Mouse (Mus musculus) c-Kit-positive CD71-positive TER-119-negative erythroid progenitor cells, embryonic 14.5 days (primary cell): Measurements from ENCODE around the gene Tmem258.

Experiments used
- DNase-seq: peaks from one replicate; pipeline ENCODE4 v3.0.0-alpha.2; 2013; ENCODE audit warnings: low read depth

The Tmem258 gene

GRCm38 (mm10) chr19:10223561-10223960 is 19.7 kb downstream of the Tmem258 start:
- DNase-seq = no peak

DNA sequence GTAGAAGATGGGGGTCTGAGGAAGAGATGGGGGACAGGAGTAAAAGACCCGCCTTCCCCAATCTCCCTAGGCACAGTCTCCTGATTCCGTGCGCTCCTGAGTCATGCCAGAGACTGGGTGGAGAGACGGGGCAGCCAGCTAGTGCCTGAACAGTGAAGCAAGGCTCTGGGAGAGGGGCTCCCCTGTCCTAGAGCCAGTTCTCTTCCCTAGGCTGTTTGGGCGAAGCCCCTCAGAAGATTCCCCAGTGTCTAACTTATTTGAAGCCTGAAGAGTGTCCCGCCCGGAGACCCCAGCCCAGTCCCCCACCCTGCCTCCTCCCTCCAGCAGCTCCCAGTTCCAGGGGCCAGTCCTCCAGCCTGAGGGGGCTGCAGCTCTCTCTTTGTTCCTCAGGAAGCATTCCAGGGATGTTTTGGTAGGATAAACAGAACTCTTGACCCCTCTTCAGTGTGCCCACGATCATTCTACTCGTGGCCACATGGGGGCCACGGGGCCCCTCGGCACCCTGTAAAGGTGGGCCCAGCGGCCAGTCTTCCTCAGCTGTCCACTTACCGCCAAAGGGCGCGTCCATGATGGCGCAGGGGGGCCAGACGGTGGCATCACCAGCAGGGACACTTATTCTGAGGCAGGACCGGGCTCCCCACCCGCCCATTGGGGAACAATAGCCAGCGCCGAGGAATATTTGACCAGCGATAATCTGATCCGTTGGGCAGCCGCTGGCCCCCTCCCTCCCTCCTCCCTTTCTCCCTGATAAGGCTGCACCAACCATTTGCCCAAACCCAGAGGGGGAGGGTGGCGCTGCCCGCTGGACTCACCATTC is 21.0 kb downstream of the Tmem258 start:
- no peak for DNase-seq

GRCm38 (mm10) chr19:10225767-10226166 is 22.0 kb downstream of the Tmem258 start:
- no peak for DNase-seq

- no peak for DNase-seq
These were observed 27.2 kb downstream of the Tmem258 start for GRCm38 (mm10) chr19:10231016-10231415.

DNA sequence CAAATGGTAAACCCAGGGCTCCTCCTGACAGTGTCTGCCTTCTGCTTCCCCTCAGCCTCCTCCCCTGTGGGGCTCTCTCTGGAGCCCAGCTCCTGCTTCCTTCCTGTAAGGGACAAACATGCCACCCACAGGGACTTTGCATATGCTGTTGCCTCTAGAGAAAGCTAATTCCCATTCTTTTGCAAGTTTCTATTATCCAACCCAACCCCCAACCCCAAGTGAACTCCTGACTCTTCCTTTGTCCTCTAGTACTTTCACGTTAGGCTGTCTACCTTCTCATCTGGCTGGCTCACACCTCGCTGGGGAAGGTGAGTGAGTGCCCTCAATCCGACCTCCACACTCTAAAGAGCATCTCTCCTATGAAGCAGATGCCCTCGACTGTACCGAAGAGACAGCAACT is 28.1 kb downstream of the Tmem258 start:
- no peak for DNase-seq

- no peak for DNase-seq
These were observed 28.7 kb downstream of the Tmem258 start for GRCm38 (mm10) chr19:10232327-10233017.

GRCm38 (mm10) chr19:10235784-10236565 is 32.2 kb downstream of the Tmem258 start:
- DNase-seq = no peak

GRCm38 (mm10) chr19:10238477-10238876 is 34.7 kb downstream of the Tmem258 start:
- DNase-seq = no peak

DNA sequence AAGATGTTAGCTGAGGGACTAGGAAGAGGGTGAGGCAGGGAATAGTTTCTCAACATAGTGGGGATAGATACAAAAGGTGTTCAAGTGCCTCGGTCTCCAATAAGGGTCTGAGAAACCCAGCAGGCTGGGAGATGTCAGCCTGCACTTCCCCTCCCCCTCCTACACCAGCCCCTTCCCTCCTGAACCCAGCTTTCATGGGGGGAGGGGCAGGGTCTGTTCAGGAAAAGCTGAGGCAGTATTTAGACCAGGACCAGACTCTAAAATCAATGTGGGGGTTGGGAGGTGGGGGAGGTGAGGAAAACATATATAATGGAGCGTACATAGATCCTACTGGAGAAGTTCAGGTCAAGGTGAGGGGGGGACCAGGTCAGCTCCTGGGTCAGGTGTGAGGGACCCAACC is 35.6 kb downstream of the Tmem258 start:
- DNase-seq = no peak

GRCm38 (mm10) chr19:10239975-10240653 is 36.3 kb downstream of the Tmem258 start:
- DNase-seq = no peak

DNA sequence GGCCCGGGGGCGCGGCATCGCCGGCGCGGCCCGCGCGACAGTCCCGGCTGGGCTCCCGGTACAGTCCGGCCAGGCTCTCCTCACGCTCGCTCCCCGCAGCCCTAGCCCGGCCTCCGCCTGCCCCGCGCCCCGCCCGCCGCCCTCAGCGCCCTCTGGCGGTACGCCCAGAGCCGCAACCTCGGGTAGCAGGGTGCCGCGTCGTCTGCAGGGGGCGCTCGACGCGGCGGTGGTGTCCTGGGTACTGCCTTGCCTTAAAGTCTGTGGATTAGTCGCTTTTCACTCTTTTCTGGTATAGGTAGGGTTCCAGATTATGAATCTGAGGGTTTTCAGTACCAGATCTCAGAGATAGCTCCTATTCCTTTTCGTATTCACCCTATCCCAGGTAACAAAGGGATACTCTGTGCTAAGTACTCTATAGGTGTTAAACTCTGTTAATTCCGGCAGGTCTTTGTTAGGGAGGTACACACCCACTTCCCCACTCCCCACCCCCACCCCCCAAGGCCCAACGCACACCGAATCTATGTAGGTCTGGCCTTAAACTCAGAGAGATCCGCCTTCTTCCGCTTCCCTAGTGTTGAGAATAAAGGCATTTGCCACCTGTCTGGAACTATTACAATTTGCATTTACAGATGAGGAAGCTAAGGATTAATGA is 37.0 kb downstream of the Tmem258 start, which contains the start of gene Myrf:
Gene Myrf (minus strand): TSS at position 95 of the 652 bp plus-strand sequence.
- DNase-seq = peak; percentile 59

GRCm38 (mm10) chr19:10242916-10243315 is 39.1 kb downstream of the Tmem258 start:
- no peak for DNase-seq

DNA sequence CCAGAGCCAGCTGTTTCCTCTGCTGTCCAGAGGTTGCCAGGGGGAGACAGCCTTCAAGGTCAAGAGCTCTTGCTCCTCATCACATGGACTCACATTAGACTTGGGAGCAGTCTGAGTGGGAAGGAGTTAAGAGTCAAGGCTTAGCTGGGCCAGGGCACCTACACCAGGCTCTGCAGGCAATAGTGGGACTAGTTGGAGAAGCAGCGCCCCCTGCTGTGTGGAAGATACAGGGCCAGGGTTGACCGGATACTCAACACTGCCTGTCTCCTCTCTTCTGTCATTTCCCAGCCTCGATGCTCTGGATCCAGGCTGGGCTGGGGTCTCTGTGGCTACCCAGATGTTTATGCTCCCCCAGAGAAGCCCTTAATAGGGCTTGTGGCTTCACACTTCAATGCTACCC is 40.4 kb downstream of the Tmem258 start:
- peak; percentile 24 for DNase-seq

- no peak for DNase-seq
These were observed 43.4 kb downstream of the Tmem258 start for GRCm38 (mm10) chr19:10247165-10247564.

- DNase-seq = no peak
These were observed 44.3 kb downstream of the Tmem258 start for GRCm38 (mm10) chr19:10248128-10248527.
